13 mouse cellular contexts compared by ENCODE assay signal in genomic region chr6:52189909-52190308, GRCm38 (mm10). TPM values are rescaled to one million over a fixed set of nuclear protein-coding genes. Genes with fewer than 3 reads are reported as not detected.
DNase-seq lines count a peak whose midpoint lies in the region; ATAC-seq and TF ChIP-seq lines count a peak whose summit lies in the region.
"Had no signal": no experiment of that assay in that cellular context is flagged by ENCODE, and none has a peak within 500 bp of the region (broad histone marks: within the 10 kb centered on the region; RNA-seq: fewer than 3 reads in every experiment).

No protein-coding gene starts in this region.

- WGBS in lung, embryonic 14.5 days, result 11% methylated on average over 8 of the region's 8 CpGs
- 8% methylated on average over 8 of the region's 8 CpGs for WGBS in hindbrain, embryonic 15.5 days
- 37% methylated on average over 8 of the region's 8 CpGs for WGBS in kidney, postnatal 0 days
- WGBS in neural tube, embryonic 15.5 days, result 17% methylated on average over 8 of the region's 8 CpGs

- H3K4me3 ChIP-seq in lung, embryonic 14.5 days (ENCODE audit: low read depth, low read length), result peak overlapping the region; percentile 70
- H3K4me3 ChIP-seq in hindbrain, embryonic 15.5 days, result peak overlapping the region; percentile 46
- H3K4me3 ChIP-seq in kidney, postnatal 0 days (replicated peaks; ENCODE audit: low read depth, low read length), result no peak overlapping the region
- H3K4me3 ChIP-seq in neural tube, embryonic 15.5 days (replicated peaks), result peak overlapping the region; percentile 59
- H3K4me3 ChIP-seq: heart, embryonic 12.5 days had no signal

- H3K36me3 ChIP-seq in lung, embryonic 14.5 days (ENCODE audit: insufficient read depth), result peaks cover 6% of the 10 kb centered on the region; the same call in 1 of the 2 replicates
- no peaks in the 10 kb centered on the region for H3K36me3 ChIP-seq in hindbrain, embryonic 15.5 days
- H3K36me3 ChIP-seq in kidney, postnatal 0 days (ENCODE audit: insufficient read depth, low read length), result 0 out of 2 replicates have a peak, but pooled peaks cover 3% of the 10 kb centered on the region
- H3K36me3 ChIP-seq in neural tube, embryonic 15.5 days, result peaks cover 6% of the 10 kb centered on the region; the same call in 1 of the 2 replicates
- H3K36me3 ChIP-seq: heart, embryonic 12.5 days had no signal

- H3K27me3 ChIP-seq in lung, embryonic 14.5 days (ENCODE audit: insufficient read depth, low read length), result peaks cover 34% of the 10 kb centered on the region
- peaks cover 71% of the 10 kb centered on the region for H3K27me3 ChIP-seq in hindbrain, embryonic 15.5 days
- H3K27me3 ChIP-seq in kidney, postnatal 0 days (ENCODE audit: insufficient read depth, low read length), result no peaks in the 10 kb centered on the region
- no peaks in the 10 kb centered on the region for H3K27me3 ChIP-seq in neural tube, embryonic 15.5 days (replicated peaks)

- no peak for DNase-seq in lung, embryonic 14.5 days
- no peak for DNase-seq in lung, postnatal 14 days
- no peak for DNase-seq in kidney, postnatal 0 days (ENCODE audit: low spot score)
- no peak for DNase-seq in cerebellum, postnatal 14 days
- DNase-seq in left cerebral cortex, postnatal 36 days (ENCODE audit: low spot score in 2 of 2), result no peak
- no peak for DNase-seq in layer of hippocampus, postnatal 36 days
- DNase-seq: forebrain, postnatal 0 days; layer of hippocampus, adult 9-11 months had no signal

- peak overlapping the region; percentile 99 for H3K27ac ChIP-seq in lung, embryonic 14.5 days (ENCODE audit: low read depth)
- H3K27ac ChIP-seq in hindbrain, embryonic 15.5 days (replicated peaks), result peak overlapping the region; percentile 95
- peak overlapping the region; percentile 90; the same call in 1 of the 2 replicates for H3K27ac ChIP-seq in kidney, postnatal 0 days
- peak overlapping the region; percentile 92 for H3K27ac ChIP-seq in neural tube, embryonic 15.5 days (replicated peaks)
- H3K27ac ChIP-seq: liver, embryonic 14.5 days had no signal

- H3K4me2 ChIP-seq in lung, embryonic 14.5 days, result peak overlapping the region; percentile 87
- H3K4me2 ChIP-seq in hindbrain, embryonic 15.5 days, result peak overlapping the region; percentile 53
- H3K4me2 ChIP-seq in kidney, postnatal 0 days (ENCODE audit: low read length), result peak overlapping the region; percentile 100
- H3K4me2 ChIP-seq in neural tube, embryonic 15.5 days, result peak overlapping the region; percentile 97
- H3K4me2 ChIP-seq: heart, embryonic 12.5 days had no signal

- H3K9ac ChIP-seq in lung, embryonic 14.5 days, result peak overlapping the region; percentile 96
- H3K9ac ChIP-seq in hindbrain, embryonic 15.5 days, result peak overlapping the region; percentile 61
- no peak overlapping the region for H3K9ac ChIP-seq in kidney, postnatal 0 days (ENCODE audit: low read depth, low read length)
- peak overlapping the region; percentile 70; the same call in 1 of the 2 replicates for H3K9ac ChIP-seq in neural tube, embryonic 15.5 days (replicated peaks)
- H3K9ac ChIP-seq: forebrain, postnatal 0 days; heart, embryonic 12.5 days; liver, embryonic 14.5 days had no signal

- no peaks in the 10 kb centered on the region for H3K9me3 ChIP-seq in lung, embryonic 14.5 days (ENCODE audit: low read depth, low read length)
- no peaks in the 10 kb centered on the region for H3K9me3 ChIP-seq in hindbrain, embryonic 15.5 days
- H3K9me3 ChIP-seq in kidney, postnatal 0 days (replicated peaks; ENCODE audit: low read length), result no peaks in the 10 kb centered on the region
- no peaks in the 10 kb centered on the region for H3K9me3 ChIP-seq in neural tube, embryonic 15.5 days (replicated peaks)
- H3K9me3 ChIP-seq: heart, embryonic 12.5 days had no signal

- intact Hi-C loops in left cerebral cortex, postnatal 36 days (cut with DNase I), result no loop called here

- no peak for ATAC-seq in lung, embryonic 14.5 days (ENCODE audit: insufficient read depth)
- ATAC-seq in hindbrain, embryonic 15.5 days (ENCODE audit: low FRiP score, low read depth), result no peak
- no peak for ATAC-seq in kidney, postnatal 0 days (replicated peaks; ENCODE audit: low FRiP score, low read depth)
- no peak for ATAC-seq in neural tube, embryonic 15.5 days (ENCODE audit: low FRiP score)
- ATAC-seq: forebrain, postnatal 0 days had no signal

- no peak for TF ChIP-seq CTCF in lung, embryonic 14.5 days (IDR thresholded peaks at IDR 0.05; ENCODE audit: low read depth)
- TF ChIP-seq CTCF in kidney, postnatal 0 days (IDR thresholded peaks at IDR 0.05; ENCODE audit: low read depth), result no peak

- H3K4me1 ChIP-seq in lung, embryonic 14.5 days (ENCODE audit: insufficient read depth), result peaks cover 28% of the 10 kb centered on the region
- H3K4me1 ChIP-seq in hindbrain, embryonic 15.5 days (replicated peaks), result peaks cover 16% of the 10 kb centered on the region
- peaks cover 65% of the 10 kb centered on the region for H3K4me1 ChIP-seq in kidney, postnatal 0 days (replicated peaks; ENCODE audit: insufficient read depth, low read length)
- H3K4me1 ChIP-seq in neural tube, embryonic 15.5 days, result peaks cover 87% of the 10 kb centered on the region

RNA-seq across cellular contexts. Expression of gene Hoxa4, which starts 1.6 kb away (rescaled TPM):
- 7.0 and 7.7 TPM in 2 replicates for polyA plus RNA-seq in lung, embryonic 14.5 days (2014; fragmentation: Nextera tagmentation; extraction: Ambion mirVana)
- 10.6 and 12.2 TPM in 2 replicates for polyA plus RNA-seq in hindbrain, embryonic 15.5 days (2015; fragmentation: Nextera tagmentation; extraction: Ambion mirVana)
- 1.6 and 2.2 TPM in 2 replicates for polyA plus RNA-seq in kidney, postnatal 0 days (2015; fragmentation: Nextera tagmentation; extraction: Ambion mirVana)
- 2.3 and 5.7 TPM in 2 replicates for polyA plus RNA-seq in neural tube, embryonic 15.5 days (2015; fragmentation: Nextera tagmentation; extraction: Ambion mirVana)
- not detected for total RNA-seq in left cerebral cortex, postnatal 36 days (2021)
- not detected for total RNA-seq in layer of hippocampus, postnatal 36 days (2021)
- total RNA-seq: forebrain, postnatal 0 days; monocyte, adult 5-6 weeks had no signal
- polyA plus RNA-seq: forebrain, postnatal 0 days had no signal

RNA-seq across cellular contexts. Expression of gene 5730596B20Rik, which starts 12.6 kb away (rescaled TPM):
- polyA plus RNA-seq in lung, embryonic 14.5 days (2014; fragmentation: Nextera tagmentation; extraction: Ambion mirVana), result 2.3 and 2.6 TPM in 2 replicates
- 4.0 and 4.3 TPM in 2 replicates for polyA plus RNA-seq in hindbrain, embryonic 15.5 days (2015; fragmentation: Nextera tagmentation; extraction: Ambion mirVana)
- 1.3 TPM in 2 replicates for polyA plus RNA-seq in kidney, postnatal 0 days (2015; fragmentation: Nextera tagmentation; extraction: Ambion mirVana)
- 1.4 and 3.0 TPM in 2 replicates for polyA plus RNA-seq in neural tube, embryonic 15.5 days (2015; fragmentation: Nextera tagmentation; extraction: Ambion mirVana)
- not detected for total RNA-seq in left cerebral cortex, postnatal 36 days (2021)
- total RNA-seq in layer of hippocampus, postnatal 36 days (2021), result not detected
- total RNA-seq: forebrain, postnatal 0 days; monocyte, adult 5-6 weeks had no signal
- polyA plus RNA-seq: forebrain, postnatal 0 days had no signal

RNA-seq across cellular contexts. Expression of gene Hoxa5, which starts 14.5 kb away (rescaled TPM):
- 58.3 and 58.5 TPM in 2 replicates for polyA plus RNA-seq in lung, embryonic 14.5 days (2014; fragmentation: Nextera tagmentation; extraction: Ambion mirVana)
- polyA plus RNA-seq in hindbrain, embryonic 15.5 days (2015; fragmentation: Nextera tagmentation; extraction: Ambion mirVana), result 105 and 115 TPM in 2 replicates
- 9.7 and 10.4 TPM in 2 replicates for polyA plus RNA-seq in kidney, postnatal 0 days (2015; fragmentation: Nextera tagmentation; extraction: Ambion mirVana)
- polyA plus RNA-seq in neural tube, embryonic 15.5 days (2015; fragmentation: Nextera tagmentation; extraction: Ambion mirVana), result 26.8 and 73.9 TPM in 2 replicates
- not detected for total RNA-seq in left cerebral cortex, postnatal 36 days (2021)
- total RNA-seq in layer of hippocampus, postnatal 36 days (2021), result not detected
- total RNA-seq: forebrain, postnatal 0 days; monocyte, adult 5-6 weeks had no signal
- polyA plus RNA-seq: forebrain, postnatal 0 days had no signal

RNA-seq across cellular contexts. Expression of gene Hoxa6, which starts 18.6 kb away (rescaled TPM):
- 4.0 and 5.1 TPM in 2 replicates for polyA plus RNA-seq in lung, embryonic 14.5 days (2014; fragmentation: Nextera tagmentation; extraction: Ambion mirVana)
- polyA plus RNA-seq in hindbrain, embryonic 15.5 days (2015; fragmentation: Nextera tagmentation; extraction: Ambion mirVana), result 10.4 and 13.4 TPM in 2 replicates
- polyA plus RNA-seq in kidney, postnatal 0 days (2015; fragmentation: Nextera tagmentation; extraction: Ambion mirVana), result 2.8 and 3.0 TPM in 2 replicates
- 10.3 and 15.0 TPM in 2 replicates for polyA plus RNA-seq in neural tube, embryonic 15.5 days (2015; fragmentation: Nextera tagmentation; extraction: Ambion mirVana)
- not detected for total RNA-seq in left cerebral cortex, postnatal 36 days (2021)
- total RNA-seq in layer of hippocampus, postnatal 36 days (2021), result not detected
- total RNA-seq: forebrain, postnatal 0 days; monocyte, adult 5-6 weeks had no signal
- polyA plus RNA-seq: forebrain, postnatal 0 days; heart, embryonic 12.5 days; liver, embryonic 14.5 days had no signal

RNA-seq across cellular contexts. Expression of gene Hoxa3, which starts 23.2 kb away (rescaled TPM):
- 10.3 and 11.3 TPM in 2 replicates for polyA plus RNA-seq in lung, embryonic 14.5 days (2014; fragmentation: Nextera tagmentation; extraction: Ambion mirVana)
- 15.7 and 16.3 TPM in 2 replicates for polyA plus RNA-seq in hindbrain, embryonic 15.5 days (2015; fragmentation: Nextera tagmentation; extraction: Ambion mirVana)
- polyA plus RNA-seq in kidney, postnatal 0 days (2015; fragmentation: Nextera tagmentation; extraction: Ambion mirVana), result 4.8 and 6.0 TPM in 2 replicates
- polyA plus RNA-seq in neural tube, embryonic 15.5 days (2015; fragmentation: Nextera tagmentation; extraction: Ambion mirVana), result 10.7 and 14.6 TPM in 2 replicates
- total RNA-seq in left cerebral cortex, postnatal 36 days (2021), result not detected
- not detected for total RNA-seq in layer of hippocampus, postnatal 36 days (2021)
- total RNA-seq: forebrain, postnatal 0 days; monocyte, adult 5-6 weeks had no signal
- polyA plus RNA-seq: forebrain, postnatal 0 days had no signal
